Mouse (Mus musculus) midbrain, postnatal 0 days (tissue): ENCODE results near the gene Sorbs1. TPM values are rescaled to one million over a fixed set of nuclear protein-coding genes. Genes with fewer than 3 reads are reported as not detected.

ENCODE experiments used
- ATAC-seq: fragments of 200-750 bp; cut with Nextera tagmentation; 2 replicates; pipeline ENCODE4 v1.8.0; 2017; ENCODE audit warnings: moderate number of reproducible peaks, mild to moderate bottlenecking, moderate TSS enrichment, moderate library complexity; ENCODE audit not compliant: low FRiP score
- DNase-seq: peaks from one replicate; pipeline ENCODE4 v3.0.0-alpha.2; 2015; ENCODE audit warnings: low spot score
- H3K27ac ChIP-seq: fragments of 300-500 bp; sonication (generic); 2 replicates; pipeline ENCODE4 v1.5.1; 2014; ENCODE audit warnings: low read depth, mild to moderate bottlenecking, low read length, mixed read lengths
- H3K27me3 ChIP-seq: fragments of 300-500 bp; sonication (generic); 2 replicates; pipeline ENCODE4 v1.6.1; 2014; ENCODE audit warnings: low read length, control low read depth, mixed read lengths; ENCODE audit not compliant: insufficient read depth
- H3K36me3 ChIP-seq: fragments of 300-500 bp; sonication (generic); 2 replicates; pipeline ENCODE4 v1.6.1; 2014; ENCODE audit warnings: low read length, control low read depth, mixed read lengths; ENCODE audit not compliant: insufficient read depth
- H3K4me1 ChIP-seq: fragments of 300-500 bp; sonication (generic); 2 replicates; pipeline ENCODE4 v1.6.1; 2014; ENCODE audit warnings: mild to moderate bottlenecking, control low read depth, antibody characterized with exemption, low read length, mixed read lengths; ENCODE audit not compliant: insufficient read depth
- H3K4me2 ChIP-seq: fragments of 300-500 bp; sonication (generic); 2 replicates; pipeline ENCODE4 v1.6.1; 2014; ENCODE audit warnings: low read depth, mild to moderate bottlenecking, low read length, mixed read lengths; ENCODE audit not compliant: poor library complexity, severe bottlenecking
- H3K4me3 ChIP-seq: fragments of 300-500 bp; sonication (generic); 2 replicates; pipeline ENCODE4 v1.5.1; 2014; ENCODE audit warnings: low read depth, mild to moderate bottlenecking, low read length, moderate library complexity
- H3K9ac ChIP-seq: fragments of 300-500 bp; sonication (generic); replicated peaks from 2 replicates; pipeline ENCODE4 v1.6.1; 2014; ENCODE audit warnings: mild to moderate bottlenecking, low read length, moderate library complexity, mixed read lengths; ENCODE audit not compliant: poor library complexity, severe bottlenecking
- H3K9me3 ChIP-seq: fragments of 300-500 bp; sonication (generic); 2 replicates; pipeline ENCODE4 v1.6.1; 2016; ENCODE audit warnings: low read length, control low read depth
- CTCF ChIP-seq: IDR thresholded peaks from 2 replicates; pipeline ENCODE4 v1.5.1; 2016; ENCODE audit warnings: antibody characterized with exemption, mild to moderate bottlenecking
- WGBS: fragments of 180-500 bp; shearing (Covaris S2); extraction: QIAGEN DNeasy Blood & Tissue Kit; methylation state at CpG from one replicate; pipeline ENCODE4 v1.1.7; 2014; 5-methylcytosine and 5-hydroxymethylcytosine counted together
- polyA plus RNA-seq: library from polyadenylated mRNA; unstranded; fragments of >200 nt; fragmentation: Nextera tagmentation; extraction: Ambion mirVana; gene quantifications from 2 replicates; pipeline ENCODE4 v1.2.1, GENCODE M21; 2015
- total RNA-seq: library from RNA; depleted of rRNA; stranded (reverse); fragments of >200 nt; gene quantifications from 2 replicates; pipeline ENCODE4 v1.2.3, GENCODE M21; 2014

Gene Sorbs1
- total and polyA plus RNA-seq, 2 experiments from 2014 or later = 53.1 to 60.4 TPM

- no peak overlapping the region for H3K4me2 ChIP-seq
- no peak overlapping the region for H3K4me3 ChIP-seq
- TF ChIP-seq CTCF = no peak
- H3K9me3 ChIP-seq = no peaks in the 10 kb centered on the region
- DNase-seq (no peak), ATAC-seq (no peak)
- no peak overlapping the region for H3K27ac ChIP-seq
- H3K36me3 ChIP-seq = peaks cover 5% of the 10 kb centered on the region; the same call in 1 of the 2 replicates
- H3K27me3 ChIP-seq = no peaks in the 10 kb centered on the region
- 82% methylated on average over 6 of the region's 6 CpGs for WGBS
- no peak overlapping the region for H3K9ac ChIP-seq
- H3K4me1 ChIP-seq = no peaks in the 10 kb centered on the region
These were observed 223.4 kb downstream of the Sorbs1 start for GRCm38 (mm10) chr19:40290099-40290724.

GRCm38 (mm10) chr19:40288415-40288814 is 225.2 kb downstream of the Sorbs1 start:
- Histone ChIP-seq H3K27ac (no peak overlapping the region), H3K9ac (no peak overlapping the region), H3K27me3 (no peaks in the 10 kb centered on the region), H3K4me2 (no peak overlapping the region), H3K4me3 (no peak overlapping the region), H3K36me3 (no peaks in the 10 kb centered on the region), H3K9me3 (no peaks in the 10 kb centered on the region), H3K4me1 (no peaks in the 10 kb centered on the region)
- ATAC-seq (no peak), DNase-seq (no peak)
- 94% methylated on average over 9 of the region's 9 CpGs for WGBS
- no peak for TF ChIP-seq CTCF

GRCm38 (mm10) chr19:40284704-40285103 is 228.9 kb downstream of the Sorbs1 start:
- H3K27ac ChIP-seq = no peak overlapping the region
- no peak; the same call in 1 of the 2 replicates for ATAC-seq
- 98% methylated on average over 2 of the region's 2 CpGs for WGBS
- H3K4me2 ChIP-seq = no peak overlapping the region
- DNase-seq = no peak
- 0 out of 2 replicates have a peak, but pooled peaks cover 4% of the 10 kb centered on the region for H3K9me3 ChIP-seq
- no peaks in the 10 kb centered on the region for H3K27me3 ChIP-seq
- H3K9ac ChIP-seq = no peak overlapping the region
- no peaks in the 10 kb centered on the region for H3K36me3 ChIP-seq
- H3K4me1 ChIP-seq = no peaks in the 10 kb centered on the region
- no peak for TF ChIP-seq CTCF
- no peak overlapping the region for H3K4me3 ChIP-seq

GRCm38 (mm10) chr19:40283415-40283814 is 230.2 kb downstream of the Sorbs1 start:
- Histone ChIP-seq H3K9ac (no peak overlapping the region), H3K27me3 (no peaks in the 10 kb centered on the region), H3K9me3 (0 out of 2 replicates have a peak, but pooled peaks cover 4% of the 10 kb centered on the region), H3K36me3 (no peaks in the 10 kb centered on the region), H3K4me3 (no peak overlapping the region), H3K4me2 (no peak overlapping the region), H3K27ac (no peak overlapping the region), H3K4me1 (no peaks in the 10 kb centered on the region)
- 67% methylated on average over 2 of the region's 2 CpGs for WGBS
- no peak for TF ChIP-seq CTCF
- ATAC-seq (no peak), DNase-seq (no peak)

GRCm38 (mm10) chr19:40278372-40279023 is 235.1 kb downstream of the Sorbs1 start:
- no peaks in the 10 kb centered on the region for H3K4me1 ChIP-seq
- H3K27ac ChIP-seq = no peak overlapping the region
- H3K4me2 ChIP-seq = no peak overlapping the region
- H3K9ac ChIP-seq = no peak overlapping the region
- H3K36me3 ChIP-seq = no peaks in the 10 kb centered on the region
- ATAC-seq = no peak
- WGBS = 87% methylated on average over 8 of the region's 8 CpGs
- H3K9me3 ChIP-seq = 0 out of 2 replicates have a peak, but pooled peaks cover 4% of the 10 kb centered on the region
- TF ChIP-seq CTCF = no peak
- no peaks in the 10 kb centered on the region for H3K27me3 ChIP-seq
- H3K4me3 ChIP-seq = no peak overlapping the region
- DNase-seq = no peak

- H3K36me3 ChIP-seq = no peaks in the 10 kb centered on the region
- TF ChIP-seq CTCF = no peak
- no peak overlapping the region for H3K9ac ChIP-seq
- H3K4me2 ChIP-seq = no peak overlapping the region
- 92% methylated on average over 8 of the region's 8 CpGs for WGBS
- no peak overlapping the region for H3K4me3 ChIP-seq
- H3K4me1 ChIP-seq = no peaks in the 10 kb centered on the region
- peaks cover 4% of the 10 kb centered on the region; the same call in 1 of the 2 replicates for H3K27me3 ChIP-seq
- ATAC-seq = no peak
- H3K9me3 ChIP-seq = 0 out of 2 replicates have a peak, but pooled peaks cover 4% of the 10 kb centered on the region
- DNase-seq = no peak
- H3K27ac ChIP-seq = no peak overlapping the region
These were observed 236.1 kb downstream of the Sorbs1 start for GRCm38 (mm10) chr19:40277494-40277893.
